ENCODE assay signal across 11 mouse cellular contexts in the genomic region with DNA sequence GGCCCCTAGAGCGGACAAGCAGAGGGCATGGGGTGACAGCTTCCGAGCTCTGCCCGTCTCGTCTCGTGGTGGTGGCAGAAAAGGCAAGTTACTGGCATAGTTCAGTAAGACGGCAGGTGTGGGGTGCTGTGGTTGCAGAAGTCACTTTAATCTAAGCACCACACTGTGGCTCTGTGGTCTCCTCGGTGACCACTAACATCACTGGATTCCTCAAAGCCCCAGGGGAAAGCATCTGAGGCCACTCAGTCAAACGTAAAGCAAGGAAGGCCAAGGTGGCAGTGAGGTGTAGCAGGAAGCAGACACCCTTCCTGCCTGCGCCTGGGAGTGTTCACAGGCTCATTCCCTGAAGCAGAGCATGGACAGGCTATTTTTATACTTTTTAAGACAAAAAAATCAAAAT. TPM values are rescaled to one million over a fixed set of nuclear protein-coding genes. Genes with fewer than 3 reads are reported as not detected.
DNase-seq lines count a peak whose midpoint lies in the region; ATAC-seq and TF ChIP-seq lines count a peak whose summit lies in the region.
"Had no signal": no experiment of that assay in that cellular context is flagged by ENCODE, and none has a peak within 500 bp of the region (broad histone marks: within the 10 kb centered on the region; RNA-seq: fewer than 3 reads in every experiment).

No protein-coding gene starts in this region.

- DNase-seq in intestine, embryonic 14.5 days (ENCODE audit: low spot score), result no peak
- peak; percentile 18 for DNase-seq in 3T3-L1 (ENCODE audit: low read depth, low spot score)
- no peak for DNase-seq in layer of hippocampus, adult 18-20 months (ENCODE audit: low spot score in 2 of 2)
- DNase-seq in Muller cell, postnatal 12 days (ENCODE audit: inconsistent ontology term), result no peak
- no peak for DNase-seq in adrenal gland, postnatal 36 days
- DNase-seq: cerebellum, adult 11-12 months had no signal

- no peak overlapping the region for H3K4me3 ChIP-seq in intestine, embryonic 14.5 days (ENCODE audit: low read depth, low read length)
- H3K4me3 ChIP-seq in intestine, postnatal 0 days (ENCODE audit: low read depth, low read length), result no peak overlapping the region
- H3K4me3 ChIP-seq in myocyte, result no peak overlapping the region
- H3K4me3 ChIP-seq: limb, embryonic 12.5 days; midbrain, embryonic 10.5 days had no signal

- H3K4me2 ChIP-seq in intestine, embryonic 14.5 days (ENCODE audit: low read length), result no peak overlapping the region
- H3K4me2 ChIP-seq in intestine, postnatal 0 days (replicated peaks; ENCODE audit: low read depth), result no peak overlapping the region
- peak overlapping the region; percentile 21 for H3K4me2 ChIP-seq in myocyte (ENCODE audit: low read depth)
- H3K4me2 ChIP-seq: limb, embryonic 12.5 days had no signal

- H3K4me1 ChIP-seq in intestine, embryonic 14.5 days (replicated peaks; ENCODE audit: control insufficient read depth, insufficient read depth, low read length), result peaks cover 41% of the 10 kb centered on the region
- H3K4me1 ChIP-seq in intestine, postnatal 0 days (replicated peaks; ENCODE audit: control insufficient read depth, insufficient read depth, low read length), result 0 out of 2 replicates have a peak, but pooled peaks cover 4% of the 10 kb centered on the region

- no peaks in the 10 kb centered on the region for H3K79me2 ChIP-seq in myocyte (ENCODE audit: control insufficient read depth, insufficient read depth)

- WGBS in intestine, embryonic 14.5 days, result 72% methylated on average over 9 of the region's 9 CpGs
- WGBS in intestine, postnatal 0 days, result 77% methylated on average over 9 of the region's 9 CpGs

- no peaks in the 10 kb centered on the region for H3K27me3 ChIP-seq in intestine, embryonic 14.5 days (replicated peaks; ENCODE audit: control insufficient read depth, insufficient read depth, low read length)
- no peaks in the 10 kb centered on the region for H3K27me3 ChIP-seq in intestine, postnatal 0 days (replicated peaks; ENCODE audit: control insufficient read depth, insufficient read depth, low read length)
- no peaks in the 10 kb centered on the region for H3K27me3 ChIP-seq in myocyte (ENCODE audit: control insufficient read depth, insufficient read depth, insufficient read length)
- H3K27me3 ChIP-seq: limb, embryonic 12.5 days had no signal

- H3K9me3 ChIP-seq in intestine, embryonic 14.5 days (ENCODE audit: control insufficient read depth, low read length), result no peaks in the 10 kb centered on the region
- no peaks in the 10 kb centered on the region for H3K9me3 ChIP-seq in intestine, postnatal 0 days (ENCODE audit: control insufficient read depth)

- H3K9ac ChIP-seq in intestine, embryonic 14.5 days (ENCODE audit: low read length), result no peak overlapping the region
- no peak overlapping the region for H3K9ac ChIP-seq in intestine, postnatal 0 days (ENCODE audit: low read depth, low read length)
- H3K9ac ChIP-seq: limb, embryonic 12.5 days had no signal

- peak overlapping the region; percentile 84; the same call in 1 of the 2 replicates for H3K27ac ChIP-seq in intestine, embryonic 14.5 days (ENCODE audit: low read depth)
- no peak overlapping the region for H3K27ac ChIP-seq in intestine, postnatal 0 days (ENCODE audit: low read depth, low read length)
- H3K27ac ChIP-seq: midbrain, embryonic 10.5 days had no signal

- no peaks in the 10 kb centered on the region for H3K36me3 ChIP-seq in intestine, embryonic 14.5 days (ENCODE audit: control insufficient read depth, insufficient read depth, low read length)
- H3K36me3 ChIP-seq in intestine, postnatal 0 days (ENCODE audit: control insufficient read depth, insufficient read depth), result no peaks in the 10 kb centered on the region
- H3K36me3 ChIP-seq in myocyte (ENCODE audit: control insufficient read depth, insufficient read depth), result no peaks in the 10 kb centered on the region
- H3K36me3 ChIP-seq: limb, embryonic 12.5 days; midbrain, embryonic 10.5 days had no signal

- ATAC-seq in intestine, embryonic 14.5 days (replicated peaks; ENCODE audit: low FRiP score, low TSS enrichment, low read depth), result no peak
- ATAC-seq in intestine, postnatal 0 days, result no peak
- ATAC-seq in granulocyte monocyte progenitor cell, adult 5-6 weeks (replicated peaks; ENCODE audit: poor library complexity, severe bottlenecking), result 0 out of 2 replicates have a peak, but pooled peaks have one; percentile 15

- no peak overlapping the region for H3ac ChIP-seq in myocyte (ENCODE audit: control insufficient read depth, insufficient read length)

- no peak for TF ChIP-seq POLR2A in myocyte (IDR thresholded peaks at IDR 0.05; ENCODE audit: insufficient read length, low read depth)

- no peak for TF ChIP-seq CTCF in intestine, postnatal 0 days (IDR thresholded peaks at IDR 0.05; ENCODE audit: low read depth)

TF ChIP-seq in myocyte, 11 proteins besides CTCF, POLR2A, EP300 and RAD21:
- TF ChIP-seq MYOG (IDR thresholded peaks at IDR 0.05; ENCODE audit: control insufficient read depth in 1 of 3, insufficient read depth in 1 of 3, insufficient read length in 2 of 3, low read depth in 2 of 3) (peak in 1 of 3 experiments; percentile 60), CEBPB (IDR thresholded peaks at IDR 0.05; ENCODE audit: insufficient read depth, poor library complexity, severe bottlenecking) (no peak)

RNA-seq across cellular contexts. Expression of a gene that starts 38.4 kb away (rescaled TPM):
- 4.2 TPM in 2 replicates for polyA plus RNA-seq in intestine, embryonic 14.5 days (2014; fragmentation: Nextera tagmentation; extraction: Ambion mirVana)
- 1.6 and 1.8 TPM in 2 replicates for polyA plus RNA-seq in intestine, postnatal 0 days (2015; fragmentation: Nextera tagmentation; extraction: Ambion mirVana)
- not detected in 2 replicates for total RNA-seq in granulocyte monocyte progenitor cell, adult 5-6 weeks (2014; fragmentation: Nextera tagmentation)
- total RNA-seq in granulocyte monocyte progenitor cell, adult 5-6 weeks (2017), result not detected in 2 replicates
- not detected for polyA plus RNA-seq in myocyte (2012; fragmentation: generic; extraction: Trizol)
- total RNA-seq in layer of hippocampus, adult 18-20 months (2021), result 1 to 10 TPM; 2.6 to 2.9 TPM
- total RNA-seq in adrenal gland, postnatal 36 days (2021), result 1 to 10 TPM; 7.8 to 8.5 TPM

RNA-seq across cellular contexts. Expression of a gene that starts 43.4 kb away (rescaled TPM):
- 1.5 and 1.6 TPM in 2 replicates for polyA plus RNA-seq in intestine, embryonic 14.5 days (2014; fragmentation: Nextera tagmentation; extraction: Ambion mirVana)
- 2.8 and 3.2 TPM in 2 replicates for polyA plus RNA-seq in intestine, postnatal 0 days (2015; fragmentation: Nextera tagmentation; extraction: Ambion mirVana)
- 35.2 and 36.8 TPM in 2 replicates for total RNA-seq in granulocyte monocyte progenitor cell, adult 5-6 weeks (2014; fragmentation: Nextera tagmentation)
- total RNA-seq in granulocyte monocyte progenitor cell, adult 5-6 weeks (2017), result 14.7 and 20.8 TPM in 2 replicates
- 0.91 TPM for polyA plus RNA-seq in myocyte (2012; fragmentation: generic; extraction: Trizol)
- total RNA-seq in layer of hippocampus, adult 18-20 months (2021), result 1 to 10 TPM; 6.5 to 7.2 TPM
- 10 to 100 TPM in 1 of 2 experiments, 1 to 10 TPM in 1; 7.4 to 12.9 TPM for total RNA-seq in adrenal gland, postnatal 36 days (2021)
